Mouse (Mus musculus): Measurements from ENCODE around the gene Ankrd35. TPM values are rescaled to one million over a fixed set of nuclear protein-coding genes. Genes with fewer than 3 reads are reported as not detected.
"Not testable (repeated sequence)": the region's sequence is repeated elsewhere in the genome, so short reads cannot be mapped to it uniquely, and the experiment has no call there.

The Ankrd35 gene
- total RNA-seq, 2 experiments from 2014 or later = not detected

- no peak for ATAC-seq (replicated peaks; ENCODE audit: low FRiP score, poor library complexity, severe bottlenecking)
Measured at GRCm38 (mm10) chr3:96668424-96669067, 1.4 kb upstream of the Ankrd35 start.

GRCm38 (mm10) chr3:96671519-96671918 is 1.6 kb downstream of the Ankrd35 start:
- ATAC-seq (replicated peaks; ENCODE audit: low FRiP score, poor library complexity, severe bottlenecking) = no peak

- ATAC-seq (replicated peaks; ENCODE audit: low FRiP score, poor library complexity, severe bottlenecking) = no peak
Measured at GRCm38 (mm10) chr3:96673514-96673913, 3.6 kb downstream of the Ankrd35 start.

GRCm38 (mm10) chr3:96674442-96674841 is 4.5 kb downstream of the Ankrd35 start:
- ATAC-seq (replicated peaks; ENCODE audit: low FRiP score, poor library complexity, severe bottlenecking) = no peak

GRCm38 (mm10) chr3:96675171-96675570 is 5.2 kb downstream of the Ankrd35 start:
- no peak for ATAC-seq (replicated peaks; ENCODE audit: low FRiP score, poor library complexity, severe bottlenecking)

GRCm38 (mm10) chr3:96675690-96676089 is 5.8 kb downstream of the Ankrd35 start:
- ATAC-seq (replicated peaks; ENCODE audit: low FRiP score, poor library complexity, severe bottlenecking) = no peak

- ATAC-seq (replicated peaks; ENCODE audit: low FRiP score, poor library complexity, severe bottlenecking) = no peak
Measured at GRCm38 (mm10) chr3:96678456-96678855, 8.5 kb downstream of the Ankrd35 start.

GRCm38 (mm10) chr3:96679159-96679674 is 9.3 kb downstream of the Ankrd35 start:
- no peak for ATAC-seq (replicated peaks; ENCODE audit: low FRiP score, poor library complexity, severe bottlenecking)

- ATAC-seq (replicated peaks; ENCODE audit: low FRiP score, poor library complexity, severe bottlenecking) = no peak
Measured at GRCm38 (mm10) chr3:96680269-96680956, 10.5 kb downstream of the Ankrd35 start.

GRCm38 (mm10) chr3:96683496-96683895 is 13.6 kb downstream of the Ankrd35 start:
- no peak for ATAC-seq (replicated peaks; ENCODE audit: low FRiP score, poor library complexity, severe bottlenecking)

GRCm38 (mm10) chr3:96684151-96684821 is 14.4 kb downstream of the Ankrd35 start:
- no peak for ATAC-seq (replicated peaks; ENCODE audit: low FRiP score, poor library complexity, severe bottlenecking)

- no peak for ATAC-seq (replicated peaks; ENCODE audit: low FRiP score, poor library complexity, severe bottlenecking)
Measured at GRCm38 (mm10) chr3:96684822-96685156, 14.9 kb downstream of the Ankrd35 start.

- ATAC-seq (replicated peaks; ENCODE audit: low FRiP score, poor library complexity, severe bottlenecking) = not testable (repeated sequence)
Measured at GRCm38 (mm10) chr3:96686057-96686456, 16.1 kb downstream of the Ankrd35 start.

- ATAC-seq (replicated peaks; ENCODE audit: low FRiP score, poor library complexity, severe bottlenecking) = no peak
Measured at GRCm38 (mm10) chr3:96688854-96689253, 18.9 kb downstream of the Ankrd35 start.

GRCm38 (mm10) chr3:96690298-96690697 is 20.4 kb downstream of the Ankrd35 start:
- ATAC-seq (replicated peaks; ENCODE audit: low FRiP score, poor library complexity, severe bottlenecking) = no peak

- no peak for ATAC-seq (replicated peaks; ENCODE audit: low FRiP score, poor library complexity, severe bottlenecking)
Measured at GRCm38 (mm10) chr3:96692506-96692905, 22.6 kb downstream of the Ankrd35 start.

- no peak for ATAC-seq (replicated peaks; ENCODE audit: low FRiP score, poor library complexity, severe bottlenecking)
Measured at GRCm38 (mm10) chr3:96693579-96693978, 23.6 kb downstream of the Ankrd35 start.

GRCm38 (mm10) chr3:96696198-96696765 is 26.4 kb downstream of the Ankrd35 start, which contains the start of gene Pias3:
Gene Pias3, plus strand, starts transcription at chr3:96696384.
- ATAC-seq (replicated peaks; ENCODE audit: low FRiP score, poor library complexity, severe bottlenecking) = peak; percentile 86

- peak; percentile 87 for ATAC-seq (replicated peaks; ENCODE audit: low FRiP score, poor library complexity, severe bottlenecking)
Measured at GRCm38 (mm10) chr3:96696766-96697732, 27.1 kb downstream of the Ankrd35 start.
